Mouse (Mus musculus): ENCODE data around the gene H2-DMb1. TPM values are rescaled to one million over a fixed set of nuclear protein-coding genes. Genes with fewer than 3 reads are reported as not detected.

Gene H2-DMb1
- polyA plus RNA-seq, 1 experiment from 2014 or later: 0.79 TPM

- ATAC-seq (ENCODE audit: low FRiP score, low read depth): no peak
- Histone ChIP-seq H3K36me3 (peaks cover 36% of the 10 kb centered on the region), H3K4me1 (replicated peaks) (peaks cover 34% of the 10 kb centered on the region), H3K4me3 (peak overlapping the region; percentile 70), H3K27ac (replicated peaks) (peak overlapping the region; percentile 100), H3K9me3 (no peaks in the 10 kb centered on the region), H3K4me2 (peak overlapping the region; percentile 88), H3K9ac (peak overlapping the region; percentile 83), H3K27me3 (no peaks in the 10 kb centered on the region)
- WGBS: under 1% methylated on average over 63 of the region's 67 CpGs
These were observed 34.6 kb upstream of the H2-DMb1 start for GRCm38 (mm10) chr17:34118113-34118872.

- peak overlapping the region; percentile 88 for H3K4me2 ChIP-seq
- no peaks in the 10 kb centered on the region for H3K27me3 ChIP-seq
- peak overlapping the region; percentile 83 for H3K9ac ChIP-seq
- no peak for ATAC-seq (ENCODE audit: low FRiP score, low read depth)
- no peaks in the 10 kb centered on the region for H3K9me3 ChIP-seq
- H3K36me3 ChIP-seq: peaks cover 30% of the 10 kb centered on the region
- H3K4me1 ChIP-seq (replicated peaks): peaks cover 39% of the 10 kb centered on the region
- WGBS: under 1% methylated on average over 38 of the region's 38 CpGs
- H3K27ac ChIP-seq (replicated peaks): peak overlapping the region; percentile 100
- H3K4me3 ChIP-seq: peak overlapping the region; percentile 70
These were observed 34.0 kb upstream of the H2-DMb1 start for GRCm38 (mm10) chr17:34118873-34119248.

GRCm38 (mm10) chr17:34119249-34120179, 33.4 kb upstream of the H2-DMb1 start, which contains the start of gene H2-DMa:
TSS of gene H2-DMa (plus strand) at chr17:34119541.
- Histone ChIP-seq H3K4me2 (peak within 1 kb of the TSS; percentile 88), H3K36me3 (peaks cover 24% of the 10 kb centered on the region), H3K27ac (replicated peaks) (peak within 1 kb of the TSS; percentile 100), H3K4me3 (peak within 1 kb of the TSS; percentile 70), H3K27me3 (no peaks in the 10 kb centered on the region), H3K9me3 (no peaks in the 10 kb centered on the region), H3K4me1 (replicated peaks) (peaks cover 44% of the 10 kb centered on the region), H3K9ac (peak within 1 kb of the TSS; percentile 93)
- ATAC-seq (ENCODE audit: low FRiP score, low read depth): peak; percentile 86
- under 1% methylated on average over 90 of the region's 96 CpGs for WGBS

GRCm38 (mm10) chr17:34120180-34120723, 32.6 kb upstream of the H2-DMb1 start:
- ATAC-seq (ENCODE audit: low FRiP score, low read depth): 0 out of 2 replicates have a peak, but pooled peaks have one; percentile 2
- WGBS: under 1% methylated on average over 40 of the region's 42 CpGs

GRCm38 (mm10) chr17:34120814-34121171, 32.1 kb upstream of the H2-DMb1 start:
- Histone ChIP-seq H3K9ac (peak overlapping the region; percentile 93), H3K4me3 (peak overlapping the region; percentile 70), H3K4me2 (peak overlapping the region; percentile 88), H3K36me3 (peaks cover 11% of the 10 kb centered on the region), H3K4me1 (replicated peaks) (peaks cover 40% of the 10 kb centered on the region), H3K9me3 (no peaks in the 10 kb centered on the region), H3K27ac (replicated peaks) (peak overlapping the region; percentile 100), H3K27me3 (no peaks in the 10 kb centered on the region)
- ATAC-seq (ENCODE audit: low FRiP score, low read depth): peak; percentile 2; the same call in 1 of the 2 replicates
- 1% methylated on average over 31 of the region's 31 CpGs for WGBS

More at GRCm38 (mm10) chr17:34120180-34120723, 32.6 kb upstream of the H2-DMb1 start:
- Histone ChIP-seq H3K36me3 (peaks cover 16% of the 10 kb centered on the region), H3K27me3 (no peaks in the 10 kb centered on the region), H3K9me3 (no peaks in the 10 kb centered on the region), H3K4me1 (replicated peaks) (peaks cover 45% of the 10 kb centered on the region), H3K4me2 (peak overlapping the region; percentile 88), H3K27ac (replicated peaks) (peak overlapping the region; percentile 100), H3K4me3 (peak overlapping the region; percentile 70), H3K9ac (peak overlapping the region; percentile 93)

- peaks cover 36% of the 10 kb centered on the region for H3K4me1 ChIP-seq (replicated peaks)
- H3K9me3 ChIP-seq: no peaks in the 10 kb centered on the region
- H3K4me3 ChIP-seq: peak overlapping the region; percentile 70
- under 1% methylated on average over 31 of the region's 35 CpGs for WGBS
- H3K9ac ChIP-seq: peak overlapping the region; percentile 93
- H3K27ac ChIP-seq (replicated peaks): peak overlapping the region; percentile 100
- H3K4me2 ChIP-seq: peak overlapping the region; percentile 88
- no peaks in the 10 kb centered on the region for H3K27me3 ChIP-seq
- peak; percentile 25 for ATAC-seq (ENCODE audit: low FRiP score, low read depth)
- peaks cover 7% of the 10 kb centered on the region; the same call in 1 of the 2 replicates for H3K36me3 ChIP-seq
These were observed 31.5 kb upstream of the H2-DMb1 start for GRCm38 (mm10) chr17:34121172-34121878.

GRCm38 (mm10) chr17:34121879-34122187, 31.0 kb upstream of the H2-DMb1 start:
- H3K27me3 ChIP-seq: no peaks in the 10 kb centered on the region
- 1% methylated on average over 10 of the region's 10 CpGs for WGBS
- peak overlapping the region; percentile 93 for H3K9ac ChIP-seq
- H3K4me3 ChIP-seq: peak overlapping the region; percentile 70
- no peaks in the 10 kb centered on the region for H3K9me3 ChIP-seq
- H3K27ac ChIP-seq (replicated peaks): peak overlapping the region; percentile 100
- peaks cover 34% of the 10 kb centered on the region for H3K4me1 ChIP-seq (replicated peaks)
- no peak for ATAC-seq (ENCODE audit: low FRiP score, low read depth)
- H3K36me3 ChIP-seq: peaks cover 2% of the 10 kb centered on the region; the same call in 1 of the 2 replicates
- peak overlapping the region; percentile 88 for H3K4me2 ChIP-seq

GRCm38 (mm10) chr17:34122188-34122984, 30.5 kb upstream of the H2-DMb1 start, which contains the start of gene Brd2:
TSS of gene Brd2 (minus strand) at chr17:34122634.
- peak; percentile 65 for ATAC-seq (ENCODE audit: low FRiP score, low read depth)
- Histone ChIP-seq H3K27me3 (no peaks in the 10 kb centered on the region), H3K36me3 (no peaks in the 10 kb centered on the region), H3K9ac (peak within 1 kb of the TSS; percentile 93), H3K9me3 (no peaks in the 10 kb centered on the region), H3K4me2 (peak within 1 kb of the TSS; percentile 88), H3K4me1 (replicated peaks) (peaks cover 33% of the 10 kb centered on the region), H3K27ac (replicated peaks) (peak within 1 kb of the TSS; percentile 100), H3K4me3 (peak within 1 kb of the TSS; percentile 70)
- WGBS: under 1% methylated on average over 70 of the region's 75 CpGs

GRCm38 (mm10) chr17:34123111-34123510, 29.8 kb upstream of the H2-DMb1 start:
- Histone ChIP-seq H3K36me3 (no peaks in the 10 kb centered on the region), H3K4me2 (peak overlapping the region; percentile 88), H3K27me3 (no peaks in the 10 kb centered on the region), H3K4me3 (peak overlapping the region; percentile 70), H3K9ac (peak overlapping the region; percentile 93), H3K9me3 (no peaks in the 10 kb centered on the region), H3K27ac (replicated peaks) (peak overlapping the region; percentile 100), H3K4me1 (replicated peaks) (peaks cover 27% of the 10 kb centered on the region)
- WGBS: under 1% methylated on average over 7 of the region's 7 CpGs
- no peak for ATAC-seq (ENCODE audit: low FRiP score, low read depth)

- Histone ChIP-seq H3K9ac (peak overlapping the region; percentile 93), H3K27me3 (no peaks in the 10 kb centered on the region), H3K27ac (replicated peaks) (peak overlapping the region; percentile 100), H3K4me2 (peak overlapping the region; percentile 88), H3K4me1 (replicated peaks) (peaks cover 30% of the 10 kb centered on the region), H3K4me3 (peak overlapping the region; percentile 70), H3K9me3 (no peaks in the 10 kb centered on the region), H3K36me3 (no peaks in the 10 kb centered on the region)
- ATAC-seq (ENCODE audit: low FRiP score, low read depth): no peak
- WGBS: 1% methylated on average over 2 of the region's 2 CpGs
These were observed 29.4 kb upstream of the H2-DMb1 start for GRCm38 (mm10) chr17:34123518-34123917.
